Mouse (Mus musculus): ENCODE results near the gene Supv3l1. TPM values are rescaled to one million over a fixed set of nuclear protein-coding genes. Genes with fewer than 3 reads are reported as not detected.

Supv3l1 gene
- polyA plus RNA-seq, 1 experiment from 2014 or later = 12.6 TPM

DNA sequence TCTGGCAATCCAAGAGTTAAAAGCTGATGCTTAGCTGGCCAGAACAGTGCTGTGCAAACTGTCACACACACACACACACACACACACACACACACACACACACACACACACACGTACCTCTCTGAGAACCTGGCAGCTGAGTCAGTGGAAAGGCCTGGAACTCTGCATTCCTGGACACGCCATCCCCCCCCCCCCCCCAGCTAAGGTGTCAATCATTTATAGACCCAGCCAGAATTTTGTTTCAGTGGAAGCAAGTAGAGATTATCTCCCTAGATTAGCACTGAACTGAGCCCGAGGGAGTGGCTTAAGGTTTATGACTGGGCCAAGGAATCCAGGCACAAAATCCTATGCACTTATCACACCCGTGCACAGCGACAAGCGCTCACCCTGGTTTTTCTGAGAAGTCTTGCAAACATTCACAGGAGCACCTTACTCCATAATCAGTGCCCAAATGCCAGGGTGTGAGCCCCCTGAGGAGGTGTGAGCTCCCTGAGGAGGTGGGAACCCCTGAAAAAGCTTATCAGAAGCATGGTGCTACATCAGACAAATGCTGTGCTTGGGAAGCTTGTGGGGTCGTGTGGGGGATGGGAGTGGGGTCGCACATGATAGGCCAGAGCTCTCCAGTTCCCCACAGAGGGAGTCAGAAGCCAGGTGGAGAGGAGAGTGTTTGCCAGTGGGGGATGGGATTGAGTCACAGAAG lies 36.5 kb downstream of the Supv3l1 start:
- ATAC-seq (ENCODE audit: insufficient read depth) = no peak
- no peak overlapping the region for H3K9ac ChIP-seq
- no peak overlapping the region for H3K4me2 ChIP-seq
- WGBS (ENCODE audit: insufficient replicate concordance) = 7% methylated on average over 8 of the region's 8 CpGs
- no peaks in the 10 kb centered on the region for H3K9me3 ChIP-seq (replicated peaks)
- H3K27me3 ChIP-seq = peaks cover 4% of the 10 kb centered on the region; the same call in 1 of the 2 replicates
- peaks cover 14% of the 10 kb centered on the region for H3K4me1 ChIP-seq (replicated peaks)
- no peaks in the 10 kb centered on the region for H3K36me3 ChIP-seq (replicated peaks)
- H3K27ac ChIP-seq (replicated peaks) = no peak overlapping the region
- no peak overlapping the region for H3K4me3 ChIP-seq (replicated peaks)

DNA sequence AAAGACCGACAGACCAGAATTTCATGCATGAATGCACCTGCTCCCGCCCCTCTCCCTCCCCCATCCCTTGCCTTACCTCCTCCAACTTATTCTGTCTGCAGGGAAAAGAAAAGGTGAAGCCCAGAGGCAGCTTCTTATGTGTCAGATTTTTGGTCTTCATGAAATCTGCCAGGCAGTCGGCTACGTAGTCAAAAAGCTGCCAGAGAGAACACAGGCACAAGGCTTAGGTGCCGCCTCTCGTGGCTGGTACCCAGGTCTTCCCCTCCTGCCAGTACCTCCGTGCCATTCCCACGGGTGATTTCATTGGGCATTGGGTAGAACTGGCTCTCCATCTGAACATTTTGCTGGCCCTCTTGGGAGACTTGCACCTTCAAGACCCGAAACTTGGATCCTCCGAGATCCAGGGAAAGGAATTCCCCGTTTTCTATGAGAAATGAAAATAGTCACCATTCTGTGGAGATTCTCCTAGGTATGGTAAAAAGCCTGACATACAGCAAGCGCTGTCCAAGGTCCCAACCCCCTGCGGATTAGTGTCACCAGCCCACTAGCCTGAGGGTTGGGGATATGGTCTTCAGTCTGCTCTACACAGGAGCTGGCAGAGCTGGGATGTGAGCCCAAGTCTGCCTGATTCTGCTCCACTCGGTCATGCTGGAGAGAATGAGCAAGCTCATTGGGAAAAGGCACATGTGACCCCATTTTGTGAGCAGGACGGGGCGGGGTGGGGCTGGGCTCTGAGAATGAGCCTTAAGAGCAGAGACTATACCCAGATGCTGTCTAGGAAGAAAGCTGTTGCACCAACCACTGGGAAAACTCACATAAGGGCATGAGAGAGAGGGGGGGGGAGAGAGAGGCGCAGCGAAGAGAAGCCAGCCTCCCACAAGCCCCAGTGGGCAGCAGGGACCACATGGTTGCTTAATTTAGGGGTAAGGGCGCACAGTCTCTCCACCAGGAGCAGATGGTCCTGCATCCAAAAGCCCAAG lies 37.8 kb downstream of the Supv3l1 start:
- Histone ChIP-seq H3K4me1 (replicated peaks) (peaks cover 14% of the 10 kb centered on the region), H3K4me3 (replicated peaks) (no peak overlapping the region), H3K27ac (replicated peaks) (no peak overlapping the region), H3K9me3 (replicated peaks) (no peaks in the 10 kb centered on the region), H3K27me3 (peaks cover 15% of the 10 kb centered on the region; the same call in 1 of the 2 replicates), H3K9ac (no peak overlapping the region), H3K4me2 (no peak overlapping the region), H3K36me3 (replicated peaks) (no peaks in the 10 kb centered on the region)
- WGBS (ENCODE audit: insufficient replicate concordance) = 63% methylated on average over 19 of the region's 19 CpGs
- ATAC-seq (ENCODE audit: insufficient read depth) = no peak

DNA sequence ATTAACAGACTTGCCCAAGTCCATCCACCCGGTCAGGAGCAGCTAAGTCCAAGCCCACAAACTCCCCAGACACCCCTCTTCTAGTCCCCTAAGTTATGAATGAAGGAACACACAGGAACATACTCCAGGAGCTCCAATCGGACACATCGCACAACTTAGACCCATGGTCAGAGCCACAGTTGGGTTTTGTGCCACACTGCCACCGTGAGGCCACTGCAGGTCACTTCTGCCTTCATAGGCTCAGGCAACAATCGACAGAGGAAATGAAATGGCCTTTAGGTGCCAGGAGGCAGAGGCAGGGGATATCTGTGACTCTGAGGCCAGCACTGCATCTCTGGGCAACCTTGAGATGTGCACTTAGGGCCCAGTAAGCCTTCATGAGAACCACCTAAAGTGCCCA lies 38.6 kb downstream of the Supv3l1 start:
- H3K4me3 ChIP-seq (replicated peaks) = no peak overlapping the region
- H3K4me1 ChIP-seq (replicated peaks) = peaks cover 14% of the 10 kb centered on the region
- no peaks in the 10 kb centered on the region for H3K36me3 ChIP-seq (replicated peaks)
- no peak overlapping the region for H3K4me2 ChIP-seq
- H3K9ac ChIP-seq = no peak overlapping the region
- no peaks in the 10 kb centered on the region for H3K9me3 ChIP-seq (replicated peaks)
- peaks cover 21% of the 10 kb centered on the region; the same call in 1 of the 2 replicates for H3K27me3 ChIP-seq
- no peak for ATAC-seq (ENCODE audit: insufficient read depth)
- H3K27ac ChIP-seq (replicated peaks) = no peak overlapping the region
- WGBS (ENCODE audit: insufficient replicate concordance) = 7% methylated on average over 5 of the region's 5 CpGs

DNA sequence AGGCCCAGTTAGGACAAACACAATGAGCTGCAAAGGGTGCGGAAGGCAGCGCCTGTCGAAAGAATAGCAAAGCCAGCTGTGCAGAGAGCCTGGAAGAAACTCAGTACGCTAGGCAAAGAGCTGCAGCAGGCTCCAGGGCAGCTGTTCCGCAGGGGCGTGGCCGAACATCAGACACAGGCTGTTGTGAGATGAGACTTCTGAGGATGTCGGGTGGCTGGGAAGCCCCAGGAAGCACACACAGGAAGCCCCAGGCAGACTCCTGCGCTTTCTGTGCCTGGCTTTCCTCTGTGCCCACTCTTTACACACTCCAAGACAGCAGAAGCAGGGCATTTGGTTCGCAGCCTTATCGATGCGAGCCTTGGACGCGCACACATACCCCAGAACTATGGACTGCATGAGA lies 44.6 kb downstream of the Supv3l1 start:
- WGBS (ENCODE audit: insufficient replicate concordance) = 49% methylated on average over 14 of the region's 14 CpGs
- Histone ChIP-seq H3K27me3 (peaks cover 32% of the 10 kb centered on the region; the same call in 1 of the 2 replicates), H3K9ac (no peak overlapping the region), H3K4me3 (replicated peaks) (no peak overlapping the region), H3K9me3 (replicated peaks) (no peaks in the 10 kb centered on the region), H3K27ac (replicated peaks) (no peak overlapping the region), H3K4me1 (replicated peaks) (no peaks in the 10 kb centered on the region), H3K36me3 (replicated peaks) (no peaks in the 10 kb centered on the region; the same call in 1 of the 2 replicates), H3K4me2 (no peak overlapping the region)
- ATAC-seq (ENCODE audit: insufficient read depth) = no peak

DNA sequence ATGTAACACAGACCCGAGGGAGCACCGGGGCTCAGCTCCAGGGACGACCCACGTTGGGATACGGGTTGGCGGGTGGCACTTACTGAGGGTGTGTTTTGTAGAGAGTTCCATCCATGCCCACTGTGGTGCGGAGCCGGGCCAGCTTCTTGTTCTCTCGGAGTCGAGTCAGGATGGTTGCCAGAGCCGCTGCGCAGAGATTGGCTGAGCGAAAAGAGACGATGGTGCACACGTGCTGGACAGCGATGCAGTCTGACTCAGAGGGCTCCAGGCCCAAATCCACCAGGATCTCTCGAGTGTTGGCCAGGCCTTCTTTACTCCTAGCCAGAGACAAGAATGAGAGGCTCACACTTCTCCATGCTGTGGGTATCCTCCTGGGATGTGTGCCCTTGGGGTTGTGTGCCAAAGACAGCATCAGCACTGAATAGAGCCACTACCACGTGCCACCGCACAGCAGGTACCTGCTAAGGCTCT lies 47.9 kb downstream of the Supv3l1 start:
- no peak for ATAC-seq (ENCODE audit: insufficient read depth)
- H3K27me3 ChIP-seq = peaks cover 16% of the 10 kb centered on the region; the same call in 1 of the 2 replicates
- no peak overlapping the region for H3K27ac ChIP-seq (replicated peaks)
- H3K9me3 ChIP-seq (replicated peaks) = no peaks in the 10 kb centered on the region
- H3K4me1 ChIP-seq (replicated peaks) = no peaks in the 10 kb centered on the region
- H3K4me3 ChIP-seq (replicated peaks) = no peak overlapping the region
- no peak overlapping the region for H3K9ac ChIP-seq
- WGBS (ENCODE audit: insufficient replicate concordance) = 76% methylated on average over 19 of the region's 19 CpGs
- H3K4me2 ChIP-seq = no peak overlapping the region
- no peaks in the 10 kb centered on the region; the same call in 1 of the 2 replicates for H3K36me3 ChIP-seq (replicated peaks)

DNA sequence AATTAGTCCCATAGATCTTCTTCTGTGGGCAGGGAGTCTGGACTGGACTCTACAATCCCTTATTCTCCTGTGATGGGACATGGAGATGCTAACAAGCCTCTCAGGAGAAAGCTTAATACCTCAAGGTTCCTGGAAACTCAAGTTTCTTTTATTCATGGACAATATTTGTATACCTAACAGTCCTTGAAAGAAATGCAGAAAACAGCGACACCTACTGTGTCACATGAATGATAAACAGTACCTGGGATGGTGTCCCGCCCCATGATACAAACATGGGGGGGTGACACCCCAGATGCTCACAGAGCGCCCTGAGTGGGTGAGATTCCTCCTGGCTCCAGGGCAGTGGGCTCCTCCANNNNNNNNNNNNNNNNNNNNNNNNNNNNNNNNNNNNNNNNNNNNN lies 66.5 kb downstream of the Supv3l1 start:
- Histone ChIP-seq H3K36me3 (replicated peaks) (no peaks in the 10 kb centered on the region), H3K9me3 (replicated peaks) (no peaks in the 10 kb centered on the region), H3K27ac (replicated peaks) (no peak overlapping the region), H3K9ac (no peak overlapping the region), H3K27me3 (no peaks in the 10 kb centered on the region; the same call in 1 of the 2 replicates), H3K4me3 (replicated peaks) (no peak overlapping the region), H3K4me2 (no peak overlapping the region), H3K4me1 (replicated peaks) (0 out of 2 replicates have a peak, but pooled peaks cover 4% of the 10 kb centered on the region)
- WGBS (ENCODE audit: insufficient replicate concordance) = 49% methylated on average over 3 of the region's 3 CpGs
- ATAC-seq (ENCODE audit: insufficient read depth) = no peak

DNA sequence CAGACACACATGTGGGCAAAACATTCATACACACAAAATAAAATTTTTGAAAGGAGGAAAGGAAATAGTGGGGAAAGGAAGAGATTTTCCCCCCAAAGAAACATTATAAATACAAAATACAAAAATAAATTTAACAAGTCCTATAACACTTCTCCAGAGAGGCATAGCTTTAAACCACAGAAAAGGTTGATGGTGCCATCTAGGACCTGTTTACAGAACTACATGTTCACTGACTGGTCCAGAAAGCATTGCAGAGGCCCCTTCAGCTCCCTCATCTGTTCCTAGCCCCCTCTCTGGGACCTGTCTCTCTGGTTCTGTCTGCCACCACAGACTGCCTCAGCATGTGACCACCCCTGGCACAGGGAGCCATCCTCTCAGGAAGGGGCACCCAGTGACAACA lies 68.6 kb downstream of the Supv3l1 start:
- no peak overlapping the region for H3K4me2 ChIP-seq
- ATAC-seq (ENCODE audit: insufficient read depth) = no peak
- H3K27me3 ChIP-seq = no peaks in the 10 kb centered on the region; the same call in 1 of the 2 replicates
- H3K4me3 ChIP-seq (replicated peaks) = no peak overlapping the region
- H3K4me1 ChIP-seq (replicated peaks) = 0 out of 2 replicates have a peak, but pooled peaks cover 4% of the 10 kb centered on the region
- no peak overlapping the region for H3K27ac ChIP-seq (replicated peaks)
- no peaks in the 10 kb centered on the region for H3K36me3 ChIP-seq (replicated peaks)
- no peak overlapping the region for H3K9ac ChIP-seq
- H3K9me3 ChIP-seq (replicated peaks) = no peaks in the 10 kb centered on the region

DNA sequence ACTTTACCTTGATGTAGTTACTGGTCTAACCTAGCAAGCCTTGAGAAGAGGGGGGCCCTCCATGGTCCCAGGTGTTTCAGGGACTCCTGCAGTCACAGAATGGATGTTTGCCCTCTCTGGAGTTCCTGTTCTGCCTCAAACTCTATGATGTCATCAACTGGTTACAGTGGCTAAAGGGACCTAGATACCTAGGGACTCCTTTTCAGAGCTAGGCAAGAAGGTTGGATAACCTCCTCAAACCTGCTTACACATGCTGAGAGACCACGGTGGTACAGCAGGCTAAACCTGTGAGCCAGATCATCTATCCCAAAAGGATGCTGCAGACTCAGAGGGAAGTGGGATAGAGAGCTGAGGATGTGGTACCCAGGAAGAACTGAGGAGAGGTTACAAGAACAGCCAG lies 69.7 kb downstream of the Supv3l1 start, which contains the start of gene Hk1:
TSS of gene Hk1 (minus strand) at position 101 of the 400 bp plus-strand sequence.
- WGBS (ENCODE audit: insufficient replicate concordance) = 70% methylated on average over 1 of the region's 1 CpGs

More for the DNA sequence above, 69.7 kb downstream of the Supv3l1 start, which contains the start of gene Hk1:
- Histone ChIP-seq H3K27ac (replicated peaks) (no peak within 1 kb of the TSS), H3K4me2 (no peak within 1 kb of the TSS), H3K9me3 (replicated peaks) (no peaks in the 10 kb centered on the region), H3K4me3 (replicated peaks) (no peak within 1 kb of the TSS), H3K27me3 (no peaks in the 10 kb centered on the region; the same call in 1 of the 2 replicates), H3K4me1 (replicated peaks) (0 out of 2 replicates have a peak, but pooled peaks cover 4% of the 10 kb centered on the region), H3K9ac (no peak within 1 kb of the TSS), H3K36me3 (replicated peaks) (no peaks in the 10 kb centered on the region)
- no peak for ATAC-seq (ENCODE audit: insufficient read depth)

Other genes starting within 250 kb of the Supv3l1 start
- gene Tspan15, start 218.5 kb downstream of the Supv3l1 start, polyA plus RNA-seq (2015; fragmentation: Nextera tagmentation; extraction: Ambion mirVana) = 12.7 and 14.9 TPM in 2 replicates
- gene Tacr2, start 197.3 kb downstream of the Supv3l1 start, polyA plus RNA-seq (2015; fragmentation: Nextera tagmentation; extraction: Ambion mirVana) = not detected in 2 replicates
- 85.1 and 99.9 TPM in 2 replicates for gene Hk1, start 69.8 kb downstream of the Supv3l1 start, polyA plus RNA-seq (2015; fragmentation: Nextera tagmentation; extraction: Ambion mirVana)
- gene Hkdc1, start 27.2 kb downstream of the Supv3l1 start, polyA plus RNA-seq (2015; fragmentation: Nextera tagmentation; extraction: Ambion mirVana) = 6.8 and 9.8 TPM in 2 replicates
- gene 4930507D05Rik, start 249 bp downstream of the Supv3l1 start, polyA plus RNA-seq (2015; fragmentation: Nextera tagmentation; extraction: Ambion mirVana) = 0.20 TPM in 1 of 2 replicates, not detected in the other
- 39.5 and 42.9 TPM in 2 replicates for gene Vps26a, start 37.1 kb upstream of the Supv3l1 start, polyA plus RNA-seq (2015; fragmentation: Nextera tagmentation; extraction: Ambion mirVana)
- 57.9 and 79.6 TPM in 2 replicates for gene Srgn, start 77.7 kb upstream of the Supv3l1 start, polyA plus RNA-seq (2015; fragmentation: Nextera tagmentation; extraction: Ambion mirVana)
- gene Kif1bp, start 128.7 kb upstream of the Supv3l1 start, polyA plus RNA-seq (2015; fragmentation: Nextera tagmentation; extraction: Ambion mirVana) = 11.1 and 11.3 TPM in 2 replicates
- gene Ddx21, start 152.5 kb upstream of the Supv3l1 start, polyA plus RNA-seq (2015; fragmentation: Nextera tagmentation; extraction: Ambion mirVana) = 10.7 and 11.8 TPM in 2 replicates
- 35.2 and 35.9 TPM in 2 replicates for gene Ddx50, start 201.5 kb upstream of the Supv3l1 start, polyA plus RNA-seq (2015; fragmentation: Nextera tagmentation; extraction: Ambion mirVana)